Mouse (Mus musculus) limb, embryonic 14.5 days (tissue): ENCODE measurements around the gene Srebf1. TPM values are rescaled to one million over a fixed set of nuclear protein-coding genes. Genes with fewer than 3 reads are reported as not detected.
A peak's percentile ranks its signal among the peaks of the same experiment; 100 is the strongest.

Source experiments
- ATAC-seq: fragments of 200-750 bp; cut with Nextera tagmentation; 2 replicates; pipeline ENCODE4 v1.8.0; 2017; ENCODE audit warnings: low read depth, moderate number of reproducible peaks, moderate TSS enrichment; ENCODE audit not compliant: low FRiP score
- DNase-seq: peaks from one replicate; pipeline ENCODE4 v3.0.0-alpha.2; 2015; ENCODE audit warnings: low spot score
- H3K27ac ChIP-seq: fragments of 300-500 bp; sonication (generic); replicated peaks from 2 replicates; pipeline ENCODE4 v1.5.1; 2014; ENCODE audit warnings: low read depth, mild to moderate bottlenecking, low read length, moderate library complexity, mixed read lengths
- H3K27me3 ChIP-seq: fragments of 300-500 bp; sonication (generic); 2 replicates; pipeline ENCODE4 v1.6.1; 2014; ENCODE audit warnings: low read length, mixed read lengths; ENCODE audit not compliant: control insufficient read depth, insufficient read depth
- H3K36me3 ChIP-seq: fragments of 300-500 bp; sonication (generic); 2 replicates; pipeline ENCODE4 v1.6.1; 2014; ENCODE audit warnings: mild to moderate bottlenecking, low read length, moderate library complexity, mixed read lengths; ENCODE audit not compliant: control insufficient read depth, insufficient read depth
- H3K4me1 ChIP-seq: fragments of 300-500 bp; sonication (generic); 2 replicates; pipeline ENCODE4 v1.6.1; 2014; ENCODE audit warnings: antibody characterized with exemption, low read length, mixed read lengths; ENCODE audit not compliant: control insufficient read depth, insufficient read depth
- H3K4me2 ChIP-seq: fragments of 300-500 bp; sonication (generic); replicated peaks from 2 replicates; pipeline ENCODE4 v1.6.1; 2014; ENCODE audit warnings: low read depth, mild to moderate bottlenecking, low read length, moderate library complexity; ENCODE audit not compliant: severe bottlenecking
- H3K4me3 ChIP-seq: fragments of 300-500 bp; sonication (generic); replicated peaks from 2 replicates; pipeline ENCODE4 v1.5.1; 2014; ENCODE audit warnings: low read length
- H3K9ac ChIP-seq: fragments of 300-500 bp; sonication (generic); 2 replicates; pipeline ENCODE4 v1.6.1; 2014; ENCODE audit warnings: mild to moderate bottlenecking, low read depth, low read length, moderate library complexity; ENCODE audit not compliant: severe bottlenecking
- H3K9me3 ChIP-seq: fragments of 300-500 bp; sonication (generic); 2 replicates; pipeline ENCODE4 v1.6.1; 2016; ENCODE audit warnings: low read length; ENCODE audit not compliant: control insufficient read depth
- POLR2A ChIP-seq: fragments of 200-500 bp; IDR thresholded peaks from 2 replicates; pipeline ENCODE4 v1.8.0; 2012; ENCODE audit warnings: inconsistent platforms, mild to moderate bottlenecking, moderate library complexity, borderline replicate concordance; ENCODE audit not compliant: insufficient read depth, insufficient read length; ENCODE audit errors: extremely low read depth
- WGBS: fragments of 180-500 bp; shearing (Covaris S2); extraction: QIAGEN DNeasy Blood & Tissue Kit; methylation state at CpG from one replicate; pipeline ENCODE4 v1.1.7; 2014; 5-methylcytosine and 5-hydroxymethylcytosine counted together
- polyA plus RNA-seq, 2 experiments: library from polyadenylated mRNA; depleted of rRNA in 1 of 2; stranded (reverse) in 1 of 2; unstranded in 1 of 2; fragments of >200 nt; fragmentation: Nextera tagmentation in 1 of 2; extraction: Ambion mirVana in 1 of 2; gene quantifications; 2 replicates each; pipeline versions ENCODE4 v1.2.1 to v1.2.3; 2012 to 2014

Gene Srebf1
- polyA plus RNA-seq, 2 experiments, result 77.1 to 96.5 TPM

DNA sequence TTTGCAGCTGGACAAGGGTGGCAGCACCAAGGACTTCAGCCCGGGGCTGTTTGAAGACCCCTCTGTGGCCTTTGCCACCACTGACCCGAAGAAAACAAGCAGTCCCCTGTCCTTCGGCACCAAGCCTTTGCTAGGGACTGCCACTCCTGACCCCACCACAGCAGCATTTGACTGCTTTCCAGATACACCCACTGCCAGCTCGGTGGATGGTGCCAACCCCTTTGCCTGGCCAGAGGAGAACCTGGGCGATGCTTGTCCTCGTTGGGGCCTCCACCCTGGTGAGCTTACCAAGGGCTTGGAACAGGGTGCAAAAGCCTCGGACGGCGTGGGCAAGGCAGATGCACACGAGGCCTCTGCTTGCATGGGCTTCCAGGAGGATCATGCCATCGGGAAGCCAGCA lies 35.3 kb downstream of the Srebf1 start:
- no peak for DNase-seq
- TF ChIP-seq POLR2A, result no peak
- Histone ChIP-seq H3K4me2 (no peak overlapping the region), H3K4me1 (peaks cover 34% of the 10 kb centered on the region), H3K27me3 (no peaks in the 10 kb centered on the region), H3K9ac (no peak overlapping the region), H3K4me3 (no peak overlapping the region), H3K36me3 (peaks cover 73% of the 10 kb centered on the region), H3K9me3 (no peaks in the 10 kb centered on the region), H3K27ac (no peak overlapping the region)
- 93% methylated on average over 11 of the region's 11 CpGs for WGBS
- no peak for ATAC-seq

DNA sequence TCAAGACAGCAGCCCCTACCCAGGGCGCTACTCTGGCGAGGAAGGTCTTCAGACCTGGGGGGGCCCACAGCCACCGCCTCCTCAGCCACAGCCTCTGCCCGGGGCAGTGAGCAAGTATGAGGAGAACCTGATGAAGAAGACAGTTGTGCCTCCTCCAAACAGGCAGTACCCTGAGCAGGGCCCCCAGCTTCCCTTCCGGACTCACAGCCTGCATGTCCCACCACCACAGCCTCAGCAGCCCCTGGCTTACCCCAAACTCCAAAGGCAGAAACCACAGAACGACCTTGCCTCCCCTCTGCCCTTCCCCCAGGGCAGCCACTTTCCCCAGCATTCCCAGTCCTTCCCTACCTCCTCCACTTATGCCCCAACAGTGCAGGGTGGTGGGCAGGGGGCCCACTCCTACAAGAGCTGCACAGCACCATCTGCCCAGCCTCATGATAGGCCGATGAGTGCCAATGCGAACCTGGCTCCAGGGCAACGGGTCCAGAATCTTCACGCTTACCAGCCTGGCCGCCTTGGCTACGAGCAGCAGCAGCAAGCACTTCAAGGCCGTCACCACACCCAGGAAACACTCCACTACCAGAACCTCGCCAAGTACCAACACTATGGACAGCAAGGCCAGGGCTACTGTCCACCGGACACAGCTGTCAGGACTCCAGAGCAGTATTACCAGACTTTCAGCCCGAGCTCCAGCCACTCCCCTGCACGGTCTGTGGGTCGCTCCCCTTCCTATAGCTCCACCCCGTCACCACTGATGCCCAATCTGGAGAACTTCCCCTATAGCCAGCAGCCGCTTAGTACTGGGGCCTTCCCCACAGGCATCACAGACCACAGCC lies 36.8 kb downstream of the Srebf1 start:
- WGBS, result 75% methylated on average over 20 of the region's 20 CpGs
- Histone ChIP-seq H3K4me1 (peaks cover 46% of the 10 kb centered on the region), H3K27ac (no peak overlapping the region), H3K9me3 (no peaks in the 10 kb centered on the region), H3K9ac (no peak overlapping the region), H3K4me3 (no peak overlapping the region), H3K36me3 (peaks cover 58% of the 10 kb centered on the region), H3K27me3 (no peaks in the 10 kb centered on the region), H3K4me2 (no peak overlapping the region)
- DNase-seq, result no peak
- TF ChIP-seq POLR2A, result no peak
- ATAC-seq, result no peak

DNA sequence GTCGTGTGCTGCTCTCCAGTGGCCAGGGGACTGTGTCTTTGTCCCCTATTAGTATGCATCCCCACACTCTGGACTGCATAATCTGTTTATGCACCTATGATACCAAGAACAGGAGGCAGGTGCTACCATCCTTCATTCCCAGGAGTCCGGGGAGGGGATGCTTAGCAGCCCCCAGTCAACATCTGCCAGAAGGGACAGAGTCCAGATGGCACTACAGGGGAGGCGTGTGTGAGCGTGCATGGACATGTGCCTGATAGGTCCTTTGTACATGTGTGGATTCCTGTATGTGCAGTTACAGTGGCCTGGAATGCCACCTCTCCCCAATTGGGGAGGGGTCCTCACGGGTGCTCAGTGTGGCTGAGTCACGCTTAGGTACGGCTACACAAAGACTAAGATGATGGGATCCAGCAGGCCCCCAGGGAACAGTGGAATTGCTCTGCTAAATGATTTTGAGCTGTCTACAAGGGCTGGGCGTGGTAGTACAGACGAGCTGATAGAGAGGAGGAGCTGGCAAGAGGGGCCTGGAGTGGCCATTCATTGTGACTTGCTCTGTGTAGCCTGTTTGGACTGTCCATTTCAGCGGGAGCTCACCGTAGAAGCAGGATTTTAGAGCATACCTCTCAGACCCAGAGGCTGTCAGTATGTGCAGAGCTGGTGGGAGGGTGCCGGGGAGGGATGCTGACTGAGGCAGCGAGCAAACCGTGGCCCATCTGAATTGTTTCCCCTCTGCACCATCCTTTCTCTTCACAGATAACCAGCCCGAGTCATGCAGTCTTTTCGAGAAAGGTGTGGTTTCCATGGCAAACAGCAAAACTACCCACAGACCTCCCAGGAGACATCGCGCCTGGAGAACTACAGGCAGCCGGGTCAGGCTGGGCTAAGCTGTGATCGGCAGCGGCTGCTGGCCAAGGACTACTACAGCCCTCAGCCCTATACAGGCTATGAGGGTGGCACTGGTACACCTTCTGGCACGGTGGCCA lies 37.7 kb downstream of the Srebf1 start:
- ATAC-seq, result no peak
- no peak overlapping the region for H3K4me2 ChIP-seq
- no peak overlapping the region for H3K4me3 ChIP-seq
- no peak for TF ChIP-seq POLR2A
- no peaks in the 10 kb centered on the region for H3K27me3 ChIP-seq
- peaks cover 49% of the 10 kb centered on the region for H3K4me1 ChIP-seq
- H3K36me3 ChIP-seq, result peaks cover 48% of the 10 kb centered on the region
- H3K9me3 ChIP-seq, result no peaks in the 10 kb centered on the region
- no peak overlapping the region for H3K27ac ChIP-seq
- 51% methylated on average over 22 of the region's 22 CpGs for WGBS
- no peak overlapping the region for H3K9ac ChIP-seq
- peak; percentile 42 for DNase-seq

GRCm38 (mm10) chr11:60182741-60183140 lies 39.6 kb downstream of the Srebf1 start:
- TF ChIP-seq POLR2A, result no peak
- DNase-seq (no peak), ATAC-seq (no peak)
- Histone ChIP-seq H3K4me3 (no peak overlapping the region), H3K27ac (no peak overlapping the region), H3K4me1 (peaks cover 61% of the 10 kb centered on the region), H3K9me3 (no peaks in the 10 kb centered on the region), H3K36me3 (peaks cover 30% of the 10 kb centered on the region), H3K27me3 (no peaks in the 10 kb centered on the region), H3K4me2 (no peak overlapping the region), H3K9ac (no peak overlapping the region)
- WGBS, result 29% methylated on average over 2 of the region's 2 CpGs

DNA sequence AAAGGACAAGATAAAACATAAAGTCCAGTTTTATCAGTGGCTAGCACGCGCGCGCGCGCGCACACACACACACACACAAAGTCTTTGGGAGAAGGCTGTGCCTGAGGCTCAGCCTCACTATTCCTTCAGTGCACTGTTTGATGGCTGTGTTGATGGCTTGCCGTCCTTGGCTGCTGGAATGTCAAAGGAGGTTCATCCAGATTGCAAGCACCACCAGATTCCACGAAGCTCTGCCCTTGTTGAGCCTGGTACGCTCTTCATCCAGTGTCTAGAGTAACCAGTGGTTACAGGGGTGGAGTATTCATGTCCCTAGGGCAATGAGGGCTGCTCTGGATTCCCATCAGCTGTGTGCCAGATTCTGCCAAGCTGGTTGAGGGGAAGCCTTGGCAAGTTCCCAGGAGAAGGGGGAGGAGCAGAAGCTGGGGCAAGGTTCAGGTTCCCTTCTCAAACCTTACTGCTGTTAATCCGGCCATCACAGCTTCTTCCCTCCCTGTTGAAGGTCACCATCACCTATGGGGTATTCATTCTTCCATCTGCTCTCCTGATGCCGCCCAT lies 40.2 kb downstream of the Srebf1 start:
- Histone ChIP-seq H3K4me1 (peaks cover 66% of the 10 kb centered on the region), H3K27ac (no peak overlapping the region), H3K4me3 (no peak overlapping the region), H3K9me3 (no peaks in the 10 kb centered on the region), H3K9ac (no peak overlapping the region), H3K4me2 (no peak overlapping the region), H3K27me3 (no peaks in the 10 kb centered on the region), H3K36me3 (peaks cover 24% of the 10 kb centered on the region)
- peak; percentile 69 for DNase-seq
- no peak for ATAC-seq
- WGBS, result 71% methylated on average over 12 of the region's 12 CpGs
- TF ChIP-seq POLR2A, result no peak
